14 mouse cellular contexts compared by ENCODE assay signal in genomic region chr16:7257366-7257765, GRCm38 (mm10).
DNase-seq lines count a peak whose midpoint lies in the region.
"Had no signal": no experiment of that assay in that cellular context is flagged by ENCODE, and none has a peak within 500 bp of the region (broad histone marks: within the 10 kb centered on the region; RNA-seq: fewer than 3 reads in every experiment).

No protein-coding gene starts in this region.

- DNase-seq in frontal cortex, adult 2 months (ENCODE audit: extremely low spot score in 1 of 2, low spot score in 1 of 2), result peak; percentile 44 to 79
- DNase-seq in frontal cortex, postnatal 10 days (ENCODE audit: low spot score in 2 of 2), result no peak
- DNase-seq in right cerebral cortex, adult 18-20 months, result peak; percentile 83
- no peak for DNase-seq in right cerebral cortex, postnatal 14 days
- peak; percentile 16 for DNase-seq in fibroblast of lung, adult 2 months (ENCODE audit: low read depth)
- no peak for DNase-seq in thymus, postnatal 4 days
- no peak for DNase-seq in lung, adult 18-20 months
- DNase-seq: adrenal gland, postnatal 10 days; B cell, adult 2 months; forebrain, postnatal 0 days; gastrocnemius, postnatal 36 days; heart, postnatal 14 days; liver, embryonic 13.5 days; thymus, postnatal 25 days had no signal

Comparison
In these comparisons a context has a peak if more than half of its experiments do, and no peak if none do; other contexts are left out.
1. DNase-seq: peak in frontal cortex, adult 2 months (2 of 2), right cerebral cortex, adult 18-20 months (single experiment) and fibroblast of lung, adult 2 months (single experiment); none in frontal cortex, postnatal 10 days (0 of 2), right cerebral cortex, postnatal 14 days (single experiment), thymus, postnatal 4 days (single experiment) and lung, adult 18-20 months (0 of 2).